Mouse (Mus musculus) CH12.LX (cell line): ENCODE results near the gene Stk10. TPM values are rescaled to one million over a fixed set of nuclear protein-coding genes. Genes with fewer than 3 reads are reported as not detected.

Source experiments
- DNase-seq: peaks from one replicate; pipeline ENCODE4 v3.0.0-alpha.2; 2013; ENCODE audit errors: extremely low read depth
- H3K27ac ChIP-seq: 2 replicates; pipeline ENCODE4 v1.5.1; 2012; ENCODE audit warnings: low read depth, mild to moderate bottlenecking, control low read depth, moderate library complexity; ENCODE audit not compliant: insufficient read depth
- H3K27me3 ChIP-seq: replicated peaks from 2 replicates; pipeline ENCODE3; 2012; ENCODE audit warnings: inconsistent platforms
- H3K36me3 ChIP-seq, 2 experiments: replicated peaks in 1 of 2; 2 replicates each; pipeline versions ENCODE3 to v1.6.1; 2012; ENCODE audit warnings: inconsistent platforms in 1 of 2, low read length in 1 of 2, mild to moderate bottlenecking in 1 of 2, mixed read lengths in 1 of 2, moderate library complexity in 1 of 2; ENCODE audit not compliant: control insufficient read depth in 1 of 2, insufficient read depth in 1 of 2
- H3K4me1 ChIP-seq, 2 experiments: 2 replicates each; pipeline ENCODE4 v1.6.1; 2012; ENCODE audit warnings: inconsistent platforms in 1 of 2, moderate library complexity in 1 of 2; ENCODE audit not compliant: insufficient read depth in 2 of 2, control insufficient read depth in 1 of 2
- H3K4me2 ChIP-seq: 2 replicates; pipeline ENCODE4 v1.6.1; 2012; ENCODE audit warnings: low read depth, mild to moderate bottlenecking, control low read depth; ENCODE audit not compliant: poor library complexity, insufficient read depth, severe bottlenecking
- H3K4me3 ChIP-seq, 3 experiments: fragments of 150-350 bp in 1 of 3; sonication (generic) in 1 of 3; replicated peaks in 1 of 3; 2 replicates each; pipeline versions ENCODE3 to v1.5.1; 2011 to 2012; ENCODE audit warnings: low read depth in 2 of 3, low read length in 2 of 3, mild to moderate bottlenecking in 2 of 3, moderate library complexity in 2 of 3, control low read depth in 1 of 3, improper control_type of control experiment in 1 of 3, inconsistent platforms in 1 of 3, mixed read lengths in 1 of 3; ENCODE audit not compliant: poor library complexity in 1 of 3
- H3K79me2 ChIP-seq: replicated peaks from 2 replicates; pipeline ENCODE4 v1.6.1; 2012; ENCODE audit warnings: mild to moderate bottlenecking, moderate library complexity; ENCODE audit not compliant: control insufficient read depth, poor library complexity, insufficient read depth, severe bottlenecking; ENCODE audit errors: extremely low read depth
- H3K9ac ChIP-seq: 2 replicates; pipeline ENCODE4 v1.6.1; 2012; ENCODE audit warnings: low read depth, mild to moderate bottlenecking, control low read depth, moderate library complexity; ENCODE audit not compliant: insufficient read depth
- H3K9me3 ChIP-seq: replicated peaks from 2 replicates; pipeline ENCODE3; 2012; ENCODE audit warnings: low read length, inconsistent platforms, mixed read lengths
- CTCF ChIP-seq, 2 experiments: IDR thresholded peaks in 1 of 2; conservative IDR thresholded peaks in 1 of 2; 2 replicates each; pipeline ENCODE4 v1.5.1; 2011 to 2012; ENCODE audit warnings: low read depth in 2 of 2, low read length in 2 of 2, improper control_type of control experiment in 1 of 2, inconsistent platforms in 1 of 2, mild to moderate bottlenecking in 1 of 2, moderate library complexity in 1 of 2
- GABPA ChIP-seq: IDR thresholded peaks from 2 replicates; pipeline ENCODE4 v1.6.1; 2012; ENCODE audit warnings: low read depth, low read length, improper control_type of control experiment, inconsistent platforms; ENCODE audit not compliant: insufficient replicate concordance
- IRF4 ChIP-seq: IDR thresholded peaks from 2 replicates; pipeline ENCODE4 v1.6.1; 2014; ENCODE audit warnings: low read depth, mild to moderate bottlenecking, inconsistent platforms, low read length, improper control_type of control experiment
- JUN ChIP-seq: IDR thresholded peaks from 2 replicates; pipeline ENCODE4 v1.6.1; 2011; ENCODE audit warnings: low read depth, mild to moderate bottlenecking, low read length, improper control_type of control experiment, moderate library complexity; ENCODE audit not compliant: insufficient read depth
- MAFK ChIP-seq: IDR thresholded peaks from 2 replicates; pipeline ENCODE4 v1.6.1; 2011; ENCODE audit warnings: low read length, improper control_type of control experiment; ENCODE audit not compliant: insufficient replicate concordance
- MAX ChIP-seq: IDR thresholded peaks from 2 replicates; pipeline ENCODE4 v1.6.1; 2011; ENCODE audit warnings: low read length, improper control_type of control experiment
- MAZ ChIP-seq: IDR thresholded peaks from 2 replicates; pipeline ENCODE4 v1.6.1; 2012; ENCODE audit warnings: low read depth, mild to moderate bottlenecking, inconsistent platforms, low read length, improper control_type of control experiment, moderate library complexity
- MYC ChIP-seq: IDR thresholded peaks from 2 replicates; pipeline ENCODE4 v1.6.1; 2011; ENCODE audit warnings: low read depth, mild to moderate bottlenecking, improper control_type of control experiment, low read length
- POLR2A ChIP-seq: IDR thresholded peaks from 2 replicates; pipeline ENCODE4 v1.6.1; 2011; ENCODE audit warnings: low read depth, mild to moderate bottlenecking, improper control_type of control experiment, low read length
- RAD21 ChIP-seq: IDR thresholded peaks from 2 replicates; pipeline ENCODE4 v1.6.1; 2011; ENCODE audit warnings: low read depth, mild to moderate bottlenecking, low read length, improper control_type of control experiment, moderate library complexity
- SIN3A ChIP-seq: IDR thresholded peaks from 2 replicates; pipeline ENCODE4 v1.6.1; 2012; ENCODE audit warnings: low read length, improper control_type of control experiment, inconsistent platforms
- TCF12 ChIP-seq: IDR thresholded peaks from 2 replicates; pipeline ENCODE4 v1.6.1; 2014; ENCODE audit warnings: low read depth, mild to moderate bottlenecking, inconsistent platforms, low read length, improper control_type of control experiment
- UBTF ChIP-seq: IDR thresholded peaks from 2 replicates; pipeline ENCODE4 v1.6.1; 2012; ENCODE audit warnings: low read depth, mild to moderate bottlenecking, inconsistent platforms, low read length, improper control_type of control experiment, moderate library complexity
- USF1 ChIP-seq: IDR thresholded peaks from 2 replicates; pipeline ENCODE4 v1.6.1; 2014; ENCODE audit warnings: low read depth, mild to moderate bottlenecking, inconsistent platforms, low read length, improper control_type of control experiment
- USF2 ChIP-seq: conservative IDR thresholded peaks from 2 replicates; pipeline ENCODE4 v1.6.1; 2011; ENCODE audit warnings: low read depth, low read length, improper control_type of control experiment
- ZC3H11A ChIP-seq: IDR thresholded peaks from 2 replicates; pipeline ENCODE4 v1.6.1; 2012; ENCODE audit warnings: low read depth, mild to moderate bottlenecking, inconsistent platforms, low read length, improper control_type of control experiment
- ZKSCAN1 ChIP-seq: IDR thresholded peaks from 2 replicates; pipeline ENCODE4 v1.6.1; 2012; ENCODE audit warnings: low read depth, inconsistent platforms, low read length, improper control_type of control experiment, borderline replicate concordance
- ZMIZ1 ChIP-seq: IDR thresholded peaks from 2 replicates; pipeline ENCODE4 v1.6.1; 2012; ENCODE audit warnings: low read depth, mild to moderate bottlenecking, inconsistent platforms, low read length, improper control_type of control experiment
- ZNF384 ChIP-seq: IDR thresholded peaks from 2 replicates; pipeline ENCODE4 v1.6.1; 2012; ENCODE audit warnings: low read depth, low read length, improper control_type of control experiment, inconsistent platforms
- dilution Hi-C: fragments of 300-500 bp; cut with MboI; formaldehyde crosslinking; loops from 2 replicates; pipeline ENCODE4 v1.14.3; 2020; ENCODE audit warnings: low sequenced_read_pairs; ENCODE audit not compliant: extremely low pct_unique_long_range_greater_than_20kb, extremely low pct_ligation_motif_present
- in situ Hi-C: fragments of 300-500 bp; cut with MboI; formaldehyde crosslinking; loops from 3 replicates; pipeline ENCODE4 v1.14.3; 2019; ENCODE audit warnings: low sequenced_read_pairs, low pct_ligation_motif_present, low pct_unique_long_range_greater_than_20kb, mixed read lengths
- polyA plus RNA-seq: library from polyadenylated mRNA; unstranded; fragments of >175 nt; gene quantifications from 2 replicates; pipeline ENCODE4 v1.2.1, GENCODE M21; 2012; ENCODE audit warnings: low read depth; ENCODE audit not compliant: insufficient read length
- total RNA-seq, 2 experiments: library from RNA; depleted of rRNA; stranded (reverse); fragments of 300-350 nt in 1 of 2; fragments of >200 nt in 1 of 2; gene quantifications; 2 replicates each; pipeline ENCODE4 v1.2.3; 2012 to 2014

Stk10 gene
- total and polyA plus RNA-seq, 3 experiments: 20.0 to 40.3 (median 23.2) TPM

DNA sequence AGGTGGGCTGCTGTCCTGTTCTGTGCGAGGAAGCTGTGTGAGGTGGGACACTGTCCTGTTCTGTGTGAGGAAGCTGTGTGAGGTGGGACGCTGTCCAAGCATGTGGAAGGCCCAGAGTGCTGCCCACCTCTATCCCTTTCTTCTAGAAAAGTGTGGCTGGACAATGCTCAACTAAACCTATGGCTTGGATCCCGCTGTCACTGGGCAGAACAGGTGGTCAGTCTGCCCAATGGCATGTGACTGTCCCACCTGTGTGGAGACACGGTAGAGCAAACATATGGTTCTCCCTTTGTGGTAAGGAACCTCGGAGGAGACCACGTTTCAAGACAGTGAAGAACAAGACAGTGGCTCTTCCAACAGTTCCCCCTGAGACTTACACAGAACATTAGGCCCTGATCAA lies 94.8 kb downstream of the Stk10 start:
- Histone ChIP-seq H3K27ac (no peak overlapping the region), H3K4me1 (peaks cover 0 to 9% of the 10 kb centered on the region in 2 experiments; a peak in 2 of 4 replicates), H3K9me3 (peaks cover 3% of the 10 kb centered on the region), H3K79me2 (no peaks in the 10 kb centered on the region), H3K4me3 (no peak overlapping the region), H3K9ac (no peak overlapping the region), H3K36me3 (peaks cover 5 to 29% of the 10 kb centered on the region in 2 experiments), H3K27me3 (no peaks in the 10 kb centered on the region), H3K4me2 (no peak overlapping the region)
- dilution Hi-C loops (no loop called here), in situ Hi-C loops (no loop called here)
- TF ChIP-seq USF1 (no peak), UBTF (no peak), POLR2A (no peak), CTCF (conservative IDR thresholded peaks at IDR 0.05 in 1 of 2, IDR thresholded peaks at IDR 0.05 in 1 of 2; ENCODE audit: low read depth in 2 of 2, low read length in 2 of 2) (no peak), ZNF384 (no peak), JUN (no peak), ZKSCAN1 (no peak), ZC3H11A (no peak), MAFK (no peak), MYC (no peak), ZMIZ1 (no peak), SIN3A (no peak), GABPA (no peak), USF2 (no peak), MAZ (no peak), IRF4 (no peak), MAX (no peak)
- DNase-seq: no peak

DNA sequence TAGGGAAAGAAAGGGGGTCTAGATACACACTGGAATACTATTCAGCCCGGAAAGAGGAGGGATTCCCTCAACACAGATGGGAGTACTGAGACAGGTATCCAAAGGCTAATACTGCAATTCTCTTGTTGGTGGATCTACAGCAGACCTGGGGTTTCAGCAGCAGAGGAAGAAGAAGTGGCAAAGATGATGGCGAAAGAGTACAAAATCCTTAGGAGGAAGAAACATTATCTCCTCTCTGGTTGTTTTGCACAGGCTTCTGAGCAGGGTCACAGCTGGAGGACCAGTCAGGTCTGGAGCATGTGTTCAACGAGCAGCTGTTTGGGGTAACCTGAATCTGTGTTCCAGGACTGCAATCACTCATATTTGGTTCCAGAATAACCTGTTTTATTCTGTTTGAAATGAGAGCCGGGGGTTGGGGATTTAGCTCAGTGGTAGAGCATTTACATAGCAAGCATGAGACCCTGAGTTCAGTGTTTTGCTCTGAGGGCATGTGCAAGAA lies 96.7 kb downstream of the Stk10 start:
- Histone ChIP-seq H3K4me2 (no peak overlapping the region), H3K79me2 (no peaks in the 10 kb centered on the region), H3K4me3 (no peak overlapping the region), H3K9me3 (peaks cover 3% of the 10 kb centered on the region), H3K4me1 (peaks cover 0 to 13% of the 10 kb centered on the region in 2 experiments; a peak in 2 of 4 replicates)
- dilution Hi-C loops (no loop called here), in situ Hi-C loops (no loop called here)
- no peak for DNase-seq
- TF ChIP-seq TCF12 (no peak), RAD21 (no peak), MYC (no peak)
- TF ChIP-seq, all 38 proteins: peak for 0
- Histone ChIP-seq H3K9ac (no peak overlapping the region), H3K27ac (no peak overlapping the region), H3K36me3 (peaks cover 0 to 14% of the 10 kb centered on the region in 2 experiments), H3K27me3 (no peaks in the 10 kb centered on the region)
